Mouse (Mus musculus): ENCODE results near the gene Tead3. TPM values are rescaled to one million over a fixed set of nuclear protein-coding genes. Genes with fewer than 3 reads are reported as not detected.

Tead3 gene
- total and polyA plus RNA-seq, 3 experiments = 0.42 TPM; not detected in 2

GRCm38 (mm10) chr17:28344050-28344607, 6.5 kb downstream of the Tead3 start:
- no peak overlapping the region for H3K4me2 ChIP-seq (ENCODE audit: insufficient read depth, low read depth, poor library complexity, severe bottlenecking)

GRCm38 (mm10) chr17:28341091-28341490, 9.5 kb downstream of the Tead3 start:
- peaks cover 70% of the 10 kb centered on the region for H3K27me3 ChIP-seq (replicated peaks)
- no peak for DNase-seq (ENCODE audit: extremely low read depth)
- TF ChIP-seq ELF1 (IDR thresholded peaks at IDR 0.05; ENCODE audit: low read depth, low read length) = no peak
- TF ChIP-seq CHD1 (IDR thresholded peaks at IDR 0.05; ENCODE audit: low read depth, low read length) = no peak
- no peak for TF ChIP-seq E2F4 (IDR thresholded peaks at IDR 0.05; ENCODE audit: insufficient replicate concordance, low read depth, low read length)
- TF ChIP-seq SMC3 (IDR thresholded peaks at IDR 0.05; ENCODE audit: low read depth, low read length) = no peak
- TF ChIP-seq MEF2A (IDR thresholded peaks at IDR 0.05; ENCODE audit: borderline replicate concordance, low read depth, low read length) = no peak
- no peak for TF ChIP-seq NRF1 (IDR thresholded peaks at IDR 0.05; ENCODE audit: low read depth, low read length)
- no peak for TF ChIP-seq KAT2A (IDR thresholded peaks at IDR 0.05; ENCODE audit: insufficient replicate concordance, low read length)
- TF ChIP-seq ZC3H11A (IDR thresholded peaks at IDR 0.05; ENCODE audit: low read depth, low read length) = no peak
- no peak for TF ChIP-seq EP300 (IDR thresholded peaks at IDR 0.05; ENCODE audit: low read length)
- TF ChIP-seq BHLHE40 (IDR thresholded peaks at IDR 0.05; ENCODE audit: low read depth, low read length) = no peak
- no peak for TF ChIP-seq USF1 (IDR thresholded peaks at IDR 0.05; ENCODE audit: low read depth, low read length)
- no peak overlapping the region for H3K9ac ChIP-seq (ENCODE audit: insufficient read depth, low read depth)
- no peak overlapping the region for H3K27ac ChIP-seq (ENCODE audit: insufficient read depth, low read depth)
- no peak overlapping the region for H3K4me2 ChIP-seq (ENCODE audit: insufficient read depth, low read depth, poor library complexity, severe bottlenecking)
- H3K79me2 ChIP-seq (replicated peaks; ENCODE audit: control insufficient read depth, extremely low read depth, insufficient read depth, poor library complexity, severe bottlenecking) = no peaks in the 10 kb centered on the region
- in situ Hi-C loops (cut with MboI; ENCODE audit: low pct_ligation_motif_present, low pct_unique_long_range_greater_than_20kb, low sequenced_read_pairs) (no loop called here), dilution Hi-C loops (cut with MboI; ENCODE audit: extremely low pct_ligation_motif_present, extremely low pct_unique_long_range_greater_than_20kb, low sequenced_read_pairs) (no loop called here)
- no peaks in the 10 kb centered on the region for H3K36me3 ChIP-seq (replicated peaks in 1 of 2; ENCODE audit: control insufficient read depth in 1 of 2, insufficient read depth in 1 of 2, low read length in 1 of 2)
- peaks cover 4 to 21% of the 10 kb centered on the region in 2 experiments; a peak in 3 of 4 replicates for H3K4me1 ChIP-seq (ENCODE audit: control insufficient read depth in 1 of 2, insufficient read depth in 2 of 2)
- H3K4me3 ChIP-seq (replicated peaks in 1 of 3; ENCODE audit: low read depth in 2 of 3, low read length in 2 of 3, poor library complexity in 1 of 3) = no peak overlapping the region
- peaks cover 11% of the 10 kb centered on the region for H3K9me3 ChIP-seq (replicated peaks; ENCODE audit: low read length)

More at GRCm38 (mm10) chr17:28344050-28344607, 6.5 kb downstream of the Tead3 start:
- TF ChIP-seq NRF1 (IDR thresholded peaks at IDR 0.05; ENCODE audit: low read depth, low read length) (no peak), PAX5 (IDR thresholded peaks at IDR 0.05; ENCODE audit: low read length) (no peak), CHD2 (IDR thresholded peaks at IDR 0.05; ENCODE audit: low read length) (no peak), POLR2A (IDR thresholded peaks at IDR 0.05; ENCODE audit: low read depth, low read length) (no peak), MEF2A (IDR thresholded peaks at IDR 0.05; ENCODE audit: borderline replicate concordance, low read depth, low read length) (no peak), NELFE (IDR thresholded peaks at IDR 0.05; ENCODE audit: low read depth, low read length) (no peak), EP300 (IDR thresholded peaks at IDR 0.05; ENCODE audit: low read length) (no peak)
- dilution Hi-C loops (cut with MboI; ENCODE audit: extremely low pct_ligation_motif_present, extremely low pct_unique_long_range_greater_than_20kb, low sequenced_read_pairs) = no loop called here
- Histone ChIP-seq H3K36me3 (replicated peaks in 1 of 2; ENCODE audit: control insufficient read depth in 1 of 2, insufficient read depth in 1 of 2, low read length in 1 of 2) (no peaks in the 10 kb centered on the region), H3K27ac (ENCODE audit: insufficient read depth, low read depth) (no peak overlapping the region), H3K79me2 (replicated peaks; ENCODE audit: control insufficient read depth, extremely low read depth, insufficient read depth, poor library complexity, severe bottlenecking) (no peaks in the 10 kb centered on the region), H3K9me3 (replicated peaks; ENCODE audit: low read length) (peaks cover 11% of the 10 kb centered on the region), H3K4me3 (replicated peaks in 1 of 3; ENCODE audit: low read depth in 2 of 3, low read length in 2 of 3, poor library complexity in 1 of 3) (no peak overlapping the region), H3K27me3 (replicated peaks) (peaks cover 73% of the 10 kb centered on the region), H3K9ac (ENCODE audit: insufficient read depth, low read depth) (no peak overlapping the region), H3K4me1 (ENCODE audit: control insufficient read depth in 1 of 2, insufficient read depth in 2 of 2) (peaks cover 4 to 15% of the 10 kb centered on the region in 2 experiments; a peak in 2 of 4 replicates)
- in situ Hi-C loops (cut with MboI; ENCODE audit: low pct_ligation_motif_present, low pct_unique_long_range_greater_than_20kb, low sequenced_read_pairs) = no loop called here
- DNase-seq (ENCODE audit: extremely low read depth) = no peak
